Mouse (Mus musculus): Measurements from ENCODE around the gene Slc11a2. TPM values are rescaled to one million over a fixed set of nuclear protein-coding genes. Genes with fewer than 3 reads are reported as not detected.

The Slc11a2 gene
- polyA plus RNA-seq (2012): 2.4 and 3.1 TPM in 2 replicates

DNA sequence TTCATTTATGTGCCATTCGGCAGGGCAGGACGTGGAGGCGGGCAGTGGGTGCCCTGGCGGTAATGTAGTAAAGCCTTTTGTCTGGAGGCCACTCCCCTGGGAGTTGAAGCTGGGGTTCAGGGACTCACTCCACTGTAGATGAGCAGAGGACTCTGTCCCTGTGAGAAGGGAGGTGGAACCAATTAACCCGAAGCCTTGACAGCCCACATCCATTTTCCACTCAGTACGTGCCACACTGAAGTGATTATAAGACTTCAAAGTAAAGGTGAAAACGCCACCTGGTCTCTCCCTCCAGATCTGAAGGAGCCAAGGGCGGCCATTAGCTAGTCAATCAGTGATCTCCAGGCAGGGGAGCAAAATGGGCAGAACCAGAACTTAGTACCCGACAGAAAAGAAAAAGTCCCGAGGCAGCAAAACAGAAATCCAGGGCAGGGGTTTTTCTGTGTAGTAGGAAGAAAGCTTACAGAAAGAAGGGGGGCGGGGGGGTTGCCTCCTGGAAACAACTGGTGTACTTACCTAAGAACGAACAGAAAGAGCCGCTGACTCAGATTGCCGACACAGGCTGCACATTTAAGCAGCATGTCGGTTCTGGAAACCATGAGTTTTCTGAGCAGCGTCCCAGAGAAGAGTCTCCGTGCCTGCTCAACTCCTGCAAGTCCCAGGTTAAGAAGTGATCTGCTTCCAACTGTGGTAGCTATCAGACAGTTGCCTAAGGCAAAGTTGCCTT lies at the start of gene Slc11a2:
Slc11a2 (minus strand) TSS at position 677 of the 727 bp plus-strand sequence.

DNA sequence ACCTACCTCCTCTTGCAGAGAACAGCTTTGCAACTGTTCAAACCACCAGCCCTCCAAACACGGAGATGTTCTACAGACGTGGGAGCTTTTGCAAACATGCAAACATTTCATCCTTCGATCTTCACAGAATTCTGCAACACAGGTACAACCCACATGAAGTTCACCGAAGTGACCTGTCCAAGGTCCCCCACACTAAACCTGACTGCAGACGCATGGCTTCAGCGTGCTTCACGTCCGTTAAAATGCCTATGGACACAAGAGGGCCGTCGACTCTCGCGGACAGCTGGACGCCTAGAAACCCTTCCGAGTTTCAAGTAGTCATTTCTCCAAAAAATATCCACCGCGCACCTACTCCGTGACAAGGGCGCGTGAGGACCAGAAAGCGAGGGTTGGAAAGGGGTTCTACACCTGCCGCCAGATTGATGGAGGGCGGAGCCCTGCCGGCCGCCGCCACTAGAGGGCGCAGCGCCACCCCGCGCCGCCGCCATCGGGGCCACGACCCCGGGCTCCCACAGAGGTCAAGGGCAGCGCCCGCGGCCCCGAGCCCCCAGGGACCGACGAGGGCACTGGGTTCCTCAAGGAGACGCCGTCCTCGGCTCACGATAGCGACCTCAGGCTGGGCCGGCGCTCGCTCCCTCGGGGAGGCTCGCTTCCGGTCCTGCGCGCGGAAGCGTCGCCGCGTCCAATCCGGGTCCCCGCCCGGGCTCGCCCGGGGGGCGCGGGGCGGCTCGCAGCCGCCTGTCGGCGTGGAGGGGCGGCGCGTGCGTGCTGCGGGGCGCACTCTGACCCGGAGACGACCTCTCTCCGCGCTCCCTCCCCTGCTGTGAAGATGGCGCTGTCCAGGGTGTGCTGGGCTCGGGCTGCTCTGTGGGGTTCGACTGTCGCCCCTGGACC lies 43.7 kb upstream of the Slc11a2 start, which contains the start of gene Letmd1:
Letmd1 (plus strand) TSS at position 729 of the 894 bp plus-strand sequence.

DNA sequence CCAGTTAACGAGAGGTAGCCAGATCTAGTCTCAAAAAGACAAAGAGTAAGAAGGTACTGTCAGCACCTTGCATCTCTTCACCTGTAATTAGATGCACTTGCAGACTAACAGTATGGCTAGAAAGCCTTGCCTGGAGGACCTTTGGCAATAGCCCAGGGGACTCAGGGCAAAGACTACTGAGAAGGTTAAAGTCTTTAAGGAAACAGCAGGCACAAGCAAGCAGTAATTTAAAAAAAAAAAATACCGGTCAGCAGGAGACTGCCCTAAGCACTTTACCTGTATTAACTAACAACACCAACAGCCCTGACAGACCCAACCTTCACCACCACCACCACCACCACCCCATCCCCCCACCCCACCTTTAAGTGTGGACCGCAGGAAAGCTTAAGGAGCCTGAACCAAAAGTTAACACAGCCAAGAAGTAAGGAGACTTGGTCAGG lies 3.1 kb downstream of the Slc11a2 start, which contains the start of gene Gm5475:
Gm5475 (plus strand) TSS at position 390 of the 440 bp plus-strand sequence.

DNA sequence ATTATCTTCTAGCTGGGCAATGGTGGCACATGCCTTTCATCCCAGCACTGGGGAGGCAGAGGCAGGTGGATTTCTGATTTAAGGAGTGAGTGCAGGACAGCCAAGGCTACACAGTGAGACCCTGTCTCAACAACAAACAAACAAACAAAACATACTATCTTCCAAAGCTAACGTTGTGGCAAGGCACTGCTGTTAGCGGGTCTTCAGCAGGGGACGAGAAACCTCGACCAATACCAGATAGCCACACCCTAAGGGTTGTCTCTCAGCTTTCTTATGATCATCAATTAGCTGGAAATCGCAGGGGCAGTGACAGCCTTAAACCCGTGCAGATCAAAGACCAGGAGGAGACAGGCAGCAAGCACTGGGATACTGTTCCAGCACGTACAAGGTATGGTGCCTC lies 60.6 kb downstream of the Slc11a2 start, which contains the start of gene Higd1c:
Higd1c (plus strand) TSS at position 301 of the 400 bp plus-strand sequence.

DNA sequence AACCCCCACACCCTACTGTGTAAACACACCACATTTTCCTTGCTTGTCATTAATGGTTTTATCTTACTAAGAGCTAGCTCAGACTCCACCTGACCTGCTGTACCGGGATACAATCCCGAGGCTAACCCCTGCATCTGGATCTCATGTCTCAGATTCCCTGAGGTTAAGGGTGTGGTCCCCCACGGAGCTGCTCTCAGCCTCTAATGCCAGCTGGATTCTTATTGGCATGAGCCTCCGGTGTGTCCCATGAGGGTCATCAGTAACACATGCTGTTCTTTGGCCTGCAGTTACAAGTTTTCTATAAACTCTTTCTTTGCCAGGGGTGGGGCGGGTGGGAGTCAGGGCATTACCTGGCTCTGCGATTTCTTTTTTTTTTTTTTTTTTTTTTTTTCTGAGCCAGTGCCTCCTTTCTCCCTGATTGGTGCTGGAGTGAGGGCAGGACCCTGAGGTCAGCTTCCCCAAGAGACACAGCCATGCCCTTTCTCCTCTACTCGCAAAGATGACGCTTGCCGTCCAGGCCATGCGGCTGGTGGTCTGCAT lies 72.1 kb downstream of the Slc11a2 start, which contains the start of the genes Methig1 and Mettl7a2:
Methig1 (plus strand) TSS at position 439 of the 540 bp plus-strand sequence.
Mettl7a2 (plus strand) TSS at position 490 of the 540 bp plus-strand sequence.

Other genes starting within 250 kb of the Slc11a2 start
- 65.3 and 69.3 TPM in 2 replicates for gene Atf1, start 197.3 kb downstream of the Slc11a2 start, polyA plus RNA-seq (2012)
- not detected in 2 replicates for gene Tmprss12, start 144.2 kb downstream of the Slc11a2 start, polyA plus RNA-seq (2012)
- gene Mettl7a1, start 120.9 kb downstream of the Slc11a2 start, polyA plus RNA-seq (2012): 66.1 and 85.3 TPM in 2 replicates
- gene Mettl7a3, start 90.1 kb downstream of the Slc11a2 start, polyA plus RNA-seq (2012): not detected in 2 replicates
- not detected in 2 replicates for gene Methig1, start 71.9 kb downstream of the Slc11a2 start, polyA plus RNA-seq (2012)
- not detected in 2 replicates for gene Mettl7a2, start 71.9 kb downstream of the Slc11a2 start, polyA plus RNA-seq (2012)
- gene Higd1c, start 60.5 kb downstream of the Slc11a2 start, polyA plus RNA-seq (2012): not detected in 2 replicates
- gene Gm5475, start 2.9 kb downstream of the Slc11a2 start, polyA plus RNA-seq (2012): 0.02 TPM in 1 of 2 replicates, not detected in the other
- 58.4 and 60.8 TPM in 2 replicates for gene Letmd1, start 44.0 kb upstream of the Slc11a2 start, polyA plus RNA-seq (2012)
- gene Csrnp2, start 70.4 kb upstream of the Slc11a2 start, polyA plus RNA-seq (2012): 1.3 TPM in 2 replicates
- gene Tfcp2, start 126.9 kb upstream of the Slc11a2 start, polyA plus RNA-seq (2012): 2.9 and 5.3 TPM in 2 replicates
- 3.2 and 5.3 TPM in 2 replicates for gene Pou6f1, start 174.9 kb upstream of the Slc11a2 start, polyA plus RNA-seq (2012)
- gene Dazap2, start 190.3 kb upstream of the Slc11a2 start, polyA plus RNA-seq (2012): 82.8 and 92.2 TPM in 2 replicates
- 7.6 and 9.8 TPM in 2 replicates for gene Smagp, start 211.9 kb upstream of the Slc11a2 start, polyA plus RNA-seq (2012)
- gene Bin2, start 244.5 kb upstream of the Slc11a2 start, polyA plus RNA-seq (2012): 205 and 262 TPM in 2 replicates